Mouse (Mus musculus) embryonic fibroblast, embryonic 13.5 days (primary cell): ENCODE measurements around the gene Pafah1b2.

Experiments
- CTCF ChIP-seq: IDR thresholded peaks from 2 replicates; pipeline ENCODE4 v1.5.1; 2011; ENCODE audit warnings: mild to moderate bottlenecking, control low read depth, low read length, moderate library complexity, borderline replicate concordance; ENCODE audit not compliant: insufficient read depth
- POLR2A ChIP-seq: IDR thresholded peaks from 2 replicates; pipeline ENCODE4 v1.6.1; 2011; ENCODE audit warnings: low read depth, mild to moderate bottlenecking, control low read depth, low read length, moderate library complexity

DNA sequence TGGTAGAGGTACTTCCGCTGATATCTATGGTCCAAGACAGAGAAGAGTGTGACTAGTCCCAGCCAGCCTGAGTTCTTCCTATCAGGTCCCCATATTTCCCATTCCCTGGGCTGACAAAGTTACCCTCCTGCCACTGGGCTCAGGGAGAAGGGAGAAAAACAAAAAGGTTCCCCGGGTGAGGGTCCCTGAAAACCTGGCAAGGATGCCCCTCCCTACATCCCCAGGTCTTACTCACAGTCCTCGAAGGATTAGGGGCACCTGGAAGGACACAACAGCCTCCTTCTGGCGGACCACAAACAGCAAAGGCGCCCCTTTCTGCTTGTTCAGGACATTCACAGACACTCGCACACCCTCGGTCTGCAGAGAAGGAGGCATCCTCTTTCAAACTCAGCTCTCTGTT lies 59.6 kb downstream of the Pafah1b2 start:
- TF ChIP-seq CTCF (no peak), POLR2A (no peak)
